Mouse (Mus musculus) heart, postnatal 14 days (tissue): ENCODE measurements around the gene Ttc9b. TPM values are rescaled to one million over a fixed set of nuclear protein-coding genes. Genes with fewer than 3 reads are reported as not detected.

Source experiments
- DNase-seq, 2 experiments: peaks; one replicate each; pipeline ENCODE4 v3.0.0; 2021 to 2022
- intact Hi-C: fragments of 180-260 bp; cut with DNase I; formaldehyde crosslinking; loops from one replicate; pipeline ENCODE4 v1.15.1; 2025
- total RNA-seq, 2 experiments: library from RNA; stranded (reverse); gene quantifications; 2 replicates each; pipeline ENCODE4 v1.2.3; 2021

Ttc9b gene
- total RNA-seq, 2 experiments from 2014 or later, result not detected

DNA sequence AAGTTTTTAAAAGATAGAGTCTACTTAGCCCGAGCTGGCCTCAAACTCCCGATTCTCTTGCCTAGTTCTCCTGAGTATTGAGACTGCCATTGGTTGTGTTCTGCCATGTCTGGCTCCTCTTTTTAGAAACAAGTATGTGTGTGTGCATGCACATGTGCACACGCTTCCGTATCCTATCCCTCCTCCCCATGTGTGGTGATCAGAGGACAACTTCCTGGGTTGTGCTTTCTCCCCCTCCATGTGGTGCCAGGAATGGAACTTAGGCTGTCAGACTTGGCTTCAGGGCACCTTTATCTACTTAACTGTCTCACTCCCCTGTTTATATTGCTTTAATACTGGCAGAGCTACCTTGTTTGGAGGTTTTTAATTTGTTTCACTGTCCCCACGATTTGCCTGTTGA is 31.5 kb downstream of the Ttc9b start:
- intact Hi-C loops, result loop anchor here (1.0 to 5.0 kb wide), 5 partner anchors 9 to 348 kb away; partner anchors contain the start of genes Akt2 and Ltbp4
- DNase-seq, result no peak

DNA sequence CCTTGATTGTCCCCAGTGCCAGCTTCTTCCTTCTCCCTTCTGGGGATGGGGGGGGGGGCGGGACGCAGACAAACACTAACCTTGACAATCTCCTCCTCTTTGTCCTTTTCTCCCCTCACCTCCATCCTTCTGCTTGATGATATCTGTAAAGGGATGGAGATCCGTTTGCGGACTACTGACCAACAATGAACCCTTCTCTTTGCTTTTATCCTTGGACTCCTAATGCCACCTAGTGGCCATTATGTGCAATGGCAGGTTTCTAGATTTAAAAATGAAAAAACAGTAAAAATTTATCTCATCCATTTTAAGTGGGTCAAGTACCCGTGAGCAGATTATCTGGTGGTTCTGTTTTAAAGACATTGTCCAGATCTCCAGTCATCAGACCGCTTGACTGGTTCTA is 32.0 kb downstream of the Ttc9b start:
- intact Hi-C loops, result loop anchor here (1.0 to 5.0 kb wide), 5 partner anchors 9 to 348 kb away; partner anchors contain the start of genes Akt2 and Ltbp4
- DNase-seq, result no peak

- intact Hi-C loops, result loop anchor here (5.0 kb wide), 3 partner anchors 95 to 350 kb away; partner anchors contain the start of genes Akt2 and Ltbp4
- DNase-seq, result no peak
Measured at GRCm38 (mm10) chr7:27687043-27687442, 33.3 kb downstream of the Ttc9b start.

DNA sequence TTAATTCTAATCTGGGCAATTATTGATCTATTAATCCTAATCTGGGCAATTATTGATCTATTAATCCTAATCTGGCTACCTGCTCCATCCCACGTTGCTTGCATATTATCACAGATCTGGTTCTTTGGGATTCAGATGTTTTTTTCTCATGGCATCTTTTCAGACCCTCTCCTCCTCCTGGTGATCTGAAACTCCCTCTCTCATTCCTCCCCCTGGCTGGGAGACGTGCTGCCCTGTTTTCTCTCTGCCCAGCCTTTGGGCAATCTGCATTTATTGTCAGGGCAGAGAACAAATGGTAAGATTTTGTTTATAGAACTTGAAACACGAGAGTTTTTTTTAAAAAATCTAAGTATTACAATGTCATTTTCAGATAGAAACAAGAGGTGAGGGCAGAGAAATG is 34.1 kb downstream of the Ttc9b start:
- DNase-seq, result no peak
- intact Hi-C loops, result loop anchor here (5.0 kb wide), 3 partner anchors 96 to 351 kb away; partner anchors contain the start of genes Akt2 and Ltbp4

- intact Hi-C loops, result loop anchor here (5.0 kb wide), 3 partner anchors 96 to 351 kb away; partner anchors contain the start of genes Akt2 and Ltbp4
- no peak for DNase-seq
Measured at GRCm38 (mm10) chr7:27688246-27688788, 34.6 kb downstream of the Ttc9b start.

GRCm38 (mm10) chr7:27688815-27689612 is 35.3 kb downstream of the Ttc9b start, which contains the start of gene Zfp607b:
TSS of gene Zfp607b (plus strand) at chr7:27689340.
- peak; percentile 83 to 86 for DNase-seq
- intact Hi-C loops, result loop anchor here (5.0 kb wide), 3 partner anchors 97 to 352 kb away; partner anchors contain the start of genes Akt2 and Ltbp4

- intact Hi-C loops, result loop anchor here (2.0 to 5.0 kb wide), 2 partner anchors 38 to 111 kb away; no protein-coding TSS in a partner anchor
- DNase-seq, result peak in 1 of 2 experiments; percentile 40
Measured at GRCm38 (mm10) chr7:27691076-27691475, 37.4 kb downstream of the Ttc9b start.

DNA sequence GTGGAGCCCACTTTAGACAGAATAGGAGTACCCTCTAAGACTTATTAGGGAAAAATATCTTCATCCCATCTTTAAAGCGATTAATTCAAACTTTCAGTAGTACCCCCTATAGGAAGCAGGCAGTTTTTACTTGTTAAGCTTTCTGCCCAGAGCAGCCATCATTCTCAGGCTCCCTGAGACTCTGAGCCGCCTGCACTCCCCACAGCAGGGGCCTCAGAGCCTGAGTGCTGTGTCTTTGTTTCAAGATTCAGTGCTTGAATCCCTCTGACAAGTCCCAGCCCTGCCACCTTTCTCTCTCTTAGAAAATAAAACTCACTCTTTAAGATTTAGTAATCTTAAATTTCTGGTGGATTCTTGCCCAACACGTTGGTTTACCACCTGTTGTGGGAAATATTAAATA is 43.0 kb downstream of the Ttc9b start:
- no peak for DNase-seq
- intact Hi-C loops, result no loop called here

Other genes with a start within 250 kb of the Ttc9b start
- under 1 TPM; 0.14 to 0.20 TPM for gene Sptbn4, start 206.2 kb upstream of the Ttc9b start, total RNA-seq
- gene Blvrb, start 205.9 kb upstream of the Ttc9b start, total RNA-seq, result 10 to 100 TPM; 34.3 to 34.9 TPM
- gene Sertad3, start 180.1 kb upstream of the Ttc9b start, total RNA-seq, result 1 to 10 TPM; 7.6 to 8.5 TPM
- gene Sertad1, start 167.0 kb upstream of the Ttc9b start, total RNA-seq, result 10 to 100 TPM; 10.9 to 11.4 TPM
- gene Prx, start 154.6 kb upstream of the Ttc9b start, total RNA-seq, result 1 to 10 TPM; 1.4 to 2.8 TPM
- under 1 TPM; 0.32 to 0.55 TPM for gene Hipk4, start 130.6 kb upstream of the Ttc9b start, total RNA-seq
- 10 to 100 TPM; 29.0 to 31.8 TPM for gene Pld3, start 100.7 kb upstream of the Ttc9b start, total RNA-seq
- gene 2310022A10Rik, start 100.7 kb upstream of the Ttc9b start, total RNA-seq, result 10 to 100 TPM; 53.0 to 62.2 TPM
- 100 to 1,000 TPM; 169 to 170 TPM for gene Akt2, start 62.4 kb upstream of the Ttc9b start, total RNA-seq
- 10 to 100 TPM; 17.0 to 22.4 TPM for gene Map3k10, start 20.7 kb downstream of the Ttc9b start, total RNA-seq
- 1 to 10 TPM in 1 of 2 experiments, under 1 TPM in 1; 0.84 to 1.3 TPM for gene Zfp607b, start 35.4 kb downstream of the Ttc9b start, total RNA-seq
- gene Zfp60, start 77.5 kb downstream of the Ttc9b start, total RNA-seq, result 10 to 100 TPM in 1 of 2 experiments, 1 to 10 TPM in 1; 9.0 to 10.6 TPM
- 1 to 10 TPM; 5.0 to 5.4 TPM for gene Zfp626, start 153.3 kb downstream of the Ttc9b start, total RNA-seq
- 1 to 10 TPM; 2.1 to 2.5 TPM for gene Zfp59, start 184.7 kb downstream of the Ttc9b start, total RNA-seq
- gene Zfp607a, start 203.6 kb downstream of the Ttc9b start, total RNA-seq, result 1 to 10 TPM; 3.3 to 4.0 TPM